Mouse (Mus musculus) heart, adult 2 months (tissue): Measurements from ENCODE around the gene Zdhhc14.

Experiments used
- CTCF ChIP-seq: fragments of 200-600 bp; IDR thresholded peaks from 2 replicates; pipeline ENCODE4 v1.8.1; 2022; ENCODE audit warnings: antibody characterized with exemption, mild to moderate bottlenecking, moderate library complexity
- POLR2A ChIP-seq: fragments of 200-500 bp; IDR thresholded peaks from 2 replicates; pipeline ENCODE4 v1.6.1; 2011; ENCODE audit warnings: mild to moderate bottlenecking, low read depth, low read length, control low read depth; ENCODE audit not compliant: insufficient read depth

DNA sequence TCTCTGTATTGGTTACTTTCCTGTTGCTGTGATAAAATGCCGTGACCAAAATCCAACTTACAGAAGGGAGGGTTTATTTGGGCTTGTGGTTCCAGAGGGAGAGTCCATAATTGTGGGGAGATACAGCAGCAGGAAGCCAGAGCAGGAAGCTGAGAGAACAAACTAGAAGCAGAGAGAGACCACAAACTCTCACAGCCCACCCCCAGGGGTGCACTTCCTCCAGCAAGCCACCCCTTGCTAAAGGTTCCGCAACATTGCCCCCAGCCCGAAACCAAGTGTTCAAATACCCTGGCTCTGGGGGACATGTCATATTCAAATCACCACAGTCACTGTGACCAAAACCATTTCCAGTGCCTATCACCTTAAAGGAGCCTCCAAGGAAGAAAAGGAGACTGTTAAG lies 254.0 kb downstream of the Zdhhc14 start:
- TF ChIP-seq CTCF (no peak), POLR2A (no peak)
